In the genomic region with DNA sequence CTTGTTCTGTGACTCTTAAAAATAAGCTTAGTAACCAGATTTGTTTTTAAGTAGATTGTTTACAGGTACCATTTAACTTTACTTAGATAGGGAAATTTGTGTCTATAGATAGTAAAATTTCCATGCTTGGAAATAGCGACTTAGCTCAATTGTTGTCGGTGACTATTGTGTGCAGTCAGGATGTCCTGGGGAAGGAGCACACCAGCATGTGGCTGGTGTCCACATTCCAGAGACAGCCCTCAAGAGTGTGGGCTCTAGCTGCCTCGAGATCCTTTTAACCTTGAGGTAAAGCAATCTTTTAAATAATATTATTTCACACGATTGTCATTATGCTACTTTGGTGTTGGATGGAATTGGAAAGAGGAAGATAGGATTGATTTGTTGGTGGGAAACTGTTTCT, we compare ENCODE assay signal across 21 mouse cellular contexts. TPM values are rescaled to one million over a fixed set of nuclear protein-coding genes. Genes with fewer than 3 reads are reported as not detected.
A peak's percentile ranks its signal among the peaks of the same experiment; 100 is the strongest.
DNase-seq lines count a peak whose midpoint lies in the region; ATAC-seq and TF ChIP-seq lines count a peak whose summit lies in the region.
"Had no signal": no experiment of that assay in that cellular context is flagged by ENCODE, and none has a peak within 500 bp of the region (broad histone marks: within the 10 kb centered on the region; RNA-seq: fewer than 3 reads in every experiment).

No protein-coding gene starts in this region.

- no peaks in the 10 kb centered on the region for H3K27me3 ChIP-seq in heart, adult 2 months (ENCODE audit: control insufficient read depth, insufficient read depth, low read length)
- no peaks in the 10 kb centered on the region for H3K27me3 ChIP-seq in heart, embryonic 12.5 days (replicated peaks)
- no peaks in the 10 kb centered on the region for H3K27me3 ChIP-seq in lung, embryonic 16.5 days (ENCODE audit: control insufficient read depth, insufficient read depth, low read depth, low read length)
- H3K27me3 ChIP-seq: embryonic facial prominence, embryonic 13.5 days; limb, embryonic 13.5 days; liver, embryonic 13.5 days; midbrain, embryonic 12.5 days; neural tube, embryonic 12.5 days had no signal

- H3K4me1 ChIP-seq in heart, adult 2 months (ENCODE audit: control insufficient read depth, insufficient read depth, low read length): peaks cover 11% of the 10 kb centered on the region
- peaks cover 15% of the 10 kb centered on the region for H3K4me1 ChIP-seq in heart, embryonic 12.5 days (replicated peaks)
- H3K4me1 ChIP-seq in lung, embryonic 16.5 days (replicated peaks; ENCODE audit: control insufficient read depth, insufficient read depth, low read length): peaks cover 6% of the 10 kb centered on the region; the same call in 1 of the 2 replicates
- H3K4me1 ChIP-seq: midbrain, embryonic 12.5 days; neural tube, embryonic 12.5 days had no signal

- intact Hi-C loops in heart, adult 2 months (cut with DNase I): loop anchor here (2.0 to 5.0 kb wide), 2 partner anchors 14 to 140 kb away; no protein-coding TSS in a partner anchor

- no peaks in the 10 kb centered on the region for H3K9me3 ChIP-seq in heart, embryonic 12.5 days (replicated peaks)
- H3K9me3 ChIP-seq in lung, embryonic 16.5 days (ENCODE audit: control insufficient read depth, low read length): no peaks in the 10 kb centered on the region
- H3K9me3 ChIP-seq: embryonic facial prominence, embryonic 13.5 days; G1E; limb, embryonic 13.5 days; liver, embryonic 13.5 days; midbrain, embryonic 12.5 days; neural tube, embryonic 12.5 days had no signal

- ATAC-seq in heart, embryonic 12.5 days (ENCODE audit: insufficient number of reproducible peaks, low FRiP score): no peak
- ATAC-seq in lung, embryonic 16.5 days (ENCODE audit: low read depth): peak; percentile 70; the same call in 1 of the 2 replicates
- ATAC-seq: forebrain, embryonic 14.5 days had no signal

- no peak overlapping the region for H3K4me3 ChIP-seq in heart, adult 2 months
- H3K4me3 ChIP-seq in heart, embryonic 12.5 days: no peak overlapping the region
- H3K4me3 ChIP-seq in lung, embryonic 16.5 days (ENCODE audit: low read length): no peak overlapping the region
- H3K4me3 ChIP-seq: embryonic facial prominence, embryonic 13.5 days; limb, embryonic 13.5 days; liver, embryonic 13.5 days; midbrain, embryonic 12.5 days; neural tube, embryonic 12.5 days had no signal

- no peak for TF ChIP-seq CTCF in heart, adult 2 months (IDR thresholded peaks at IDR 0.05)

- DNase-seq in heart, adult 2 months: peak in 1 of 2 experiments; percentile 32
- peak; percentile 33 for DNase-seq in kidney, adult 9 months
- no peak for DNase-seq in kidney, adult 8-10 months
- DNase-seq in lung, adult 18-20 months: no peak
- DNase-seq in lung, postnatal 36 days: peak; percentile 38
- DNase-seq in thymus, postnatal 25 days: no peak
- DNase-seq: adrenal gland, postnatal 14 days; cerebellum, adult 11 months; cerebellum, postnatal 10 days; layer of hippocampus, postnatal 36 days; liver, embryonic 13.5 days; right cerebral cortex, postnatal 4 days; thymus, adult 2 months had no signal

- TF ChIP-seq POLR2A in heart, adult 2 months (IDR thresholded peaks at IDR 0.05; ENCODE audit: insufficient read depth, low read depth, low read length): 0 out of 2 replicates have a peak, but pooled peaks have one; percentile 33

- H3K4me2 ChIP-seq in heart, embryonic 12.5 days: no peak overlapping the region
- H3K4me2 ChIP-seq in lung, embryonic 16.5 days (ENCODE audit: low read depth, low read length): no peak overlapping the region
- H3K4me2 ChIP-seq: embryonic facial prominence, embryonic 13.5 days; limb, embryonic 13.5 days; liver, embryonic 13.5 days; midbrain, embryonic 12.5 days; neural tube, embryonic 12.5 days had no signal

- 30% methylated on average over 4 of the region's 4 CpGs for WGBS in heart, adult 2 months
- 55% methylated on average over 4 of the region's 4 CpGs for WGBS in heart, embryonic 12.5 days
- 53% methylated on average over 4 of the region's 4 CpGs for WGBS in lung, embryonic 16.5 days

- no peak overlapping the region for H3K9ac ChIP-seq in heart, adult 2 months (ENCODE audit: low read depth, low read length)
- no peak overlapping the region for H3K9ac ChIP-seq in heart, embryonic 12.5 days
- no peak overlapping the region for H3K9ac ChIP-seq in lung, embryonic 16.5 days (ENCODE audit: low read length)
- H3K9ac ChIP-seq: embryonic facial prominence, embryonic 13.5 days; limb, embryonic 13.5 days; liver, embryonic 13.5 days; midbrain, embryonic 12.5 days; neural tube, embryonic 12.5 days had no signal

- peaks cover 55% of the 10 kb centered on the region for H3K36me3 ChIP-seq in heart, adult 2 months (ENCODE audit: control insufficient read depth, insufficient read depth, low read length)
- H3K36me3 ChIP-seq in heart, embryonic 12.5 days: peaks cover 25% of the 10 kb centered on the region
- H3K36me3 ChIP-seq in lung, embryonic 16.5 days (ENCODE audit: control insufficient read depth, insufficient read depth, low read length): no peaks in the 10 kb centered on the region
- H3K36me3 ChIP-seq: liver, embryonic 13.5 days; midbrain, embryonic 12.5 days; neural tube, embryonic 12.5 days had no signal

- TF ChIP-seq EP300 in heart, adult 2 months (IDR thresholded peaks at IDR 0.05; ENCODE audit: insufficient read depth, low read depth, low read length): peak; percentile 75; the same call in 1 of the 2 replicates

- peak overlapping the region; percentile 87 for H3K27ac ChIP-seq in heart, adult 2 months
- no peak overlapping the region for H3K27ac ChIP-seq in heart, embryonic 12.5 days (ENCODE audit: poor library complexity, severe bottlenecking)
- H3K27ac ChIP-seq in lung, embryonic 16.5 days (ENCODE audit: low read length): peak overlapping the region; percentile 49
- H3K27ac ChIP-seq: embryonic facial prominence, embryonic 13.5 days; limb, embryonic 13.5 days; liver, embryonic 13.5 days; midbrain, embryonic 12.5 days; neural tube, embryonic 12.5 days had no signal

- H3K79me2 ChIP-seq in heart, adult 2 months (replicated peaks; ENCODE audit: control insufficient read depth, insufficient read depth, low read length): peaks cover 6% of the 10 kb centered on the region; the same call in 1 of the 2 replicates

RNA-seq across cellular contexts. Expression of a gene that starts 30.1 kb away (rescaled TPM):
- 10 to 100 TPM; 38.6 to 41.2 TPM for total RNA-seq in heart, adult 2 months (2021)
- 30.7 and 57.0 TPM in 2 replicates for polyA plus RNA-seq in heart, adult 2 months (2012; rRNA removed)
- polyA plus RNA-seq in heart, embryonic 12.5 days (2016; fragmentation: Nextera tagmentation; extraction: Ambion mirVana): 81.7 and 82.9 TPM in 2 replicates
- 64.6 and 65.6 TPM in 2 replicates for polyA plus RNA-seq in lung, embryonic 16.5 days (2015; fragmentation: Nextera tagmentation; extraction: Ambion mirVana)

Comparison
In these comparisons a context has a peak if more than half of its experiments do, and no peak if none do; other contexts are left out.
1. DNase-seq: peak in kidney, adult 9 months (single experiment) and lung, postnatal 36 days (single experiment); none in kidney, adult 8-10 months (0 of 2), lung, adult 18-20 months (0 of 2) and thymus, postnatal 25 days (single experiment).